Mouse (Mus musculus) brain, embryonic 14.5 days (tissue): ENCODE data around the gene Topbp1. TPM values are rescaled to one million over a fixed set of nuclear protein-coding genes. Genes with fewer than 3 reads are reported as not detected.
A peak's percentile ranks its signal among the peaks of the same experiment; 100 is the strongest.

Experiments
- DNase-seq: peaks from one replicate; pipeline ENCODE4 v3.0.0-alpha.2; 2011; ENCODE audit warnings: low read depth
- CTCF ChIP-seq: fragments of 200-500 bp; IDR thresholded peaks from 2 replicates; pipeline ENCODE4 v1.5.1; 2012; ENCODE audit warnings: inconsistent platforms, mild to moderate bottlenecking, moderate library complexity, borderline replicate concordance; ENCODE audit not compliant: insufficient read depth, insufficient read length; ENCODE audit errors: extremely low read depth
- POLR2A ChIP-seq: fragments of 200-500 bp; IDR thresholded peaks from 2 replicates; pipeline ENCODE4 v1.6.1; 2012; ENCODE audit warnings: mild to moderate bottlenecking, inconsistent platforms, borderline replicate concordance; ENCODE audit not compliant: poor library complexity, insufficient read depth, insufficient read length, severe bottlenecking; ENCODE audit errors: extremely low read depth
- polyA plus RNA-seq: library from polyadenylated mRNA; depleted of rRNA; stranded (reverse); fragments of >200 nt; gene quantifications from 2 replicates; pipeline ENCODE4 v1.2.3, GENCODE M21; 2012; rRNA removed

Topbp1 gene
- polyA plus RNA-seq: 32.9 and 35.1 TPM in 2 replicates

DNA sequence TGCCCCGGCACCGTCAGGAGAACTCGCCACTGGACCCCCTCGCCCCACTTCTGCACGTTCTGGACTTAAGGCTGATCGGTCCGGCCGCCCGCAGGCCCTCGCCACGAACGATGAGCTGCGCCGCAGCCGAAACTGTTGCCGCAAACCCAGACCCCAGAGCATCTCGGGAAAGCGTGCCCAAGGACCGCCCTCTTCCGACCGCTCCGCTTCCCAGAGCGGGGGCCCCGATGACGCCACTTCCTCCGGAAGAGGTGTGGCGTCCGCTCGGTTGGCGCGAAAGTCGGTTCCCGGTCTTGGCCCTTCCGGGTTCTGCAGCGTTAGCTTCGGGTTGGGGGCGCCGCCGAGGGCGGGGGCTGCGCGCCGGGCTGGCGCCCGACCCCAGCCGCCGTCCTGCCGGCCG lies at the start of gene Topbp1, which contains the start of gene 1300017J02Rik:
Gene Topbp1 (plus strand): TSS at position 289 of the 400 bp plus-strand sequence.
Gene 1300017J02Rik (minus strand): TSS at position 156 of the 400 bp plus-strand sequence.
- peak; percentile 98 for DNase-seq
- TF ChIP-seq POLR2A (peak; percentile 88; the same call in 1 of the 2 replicates), CTCF (no peak)

DNA sequence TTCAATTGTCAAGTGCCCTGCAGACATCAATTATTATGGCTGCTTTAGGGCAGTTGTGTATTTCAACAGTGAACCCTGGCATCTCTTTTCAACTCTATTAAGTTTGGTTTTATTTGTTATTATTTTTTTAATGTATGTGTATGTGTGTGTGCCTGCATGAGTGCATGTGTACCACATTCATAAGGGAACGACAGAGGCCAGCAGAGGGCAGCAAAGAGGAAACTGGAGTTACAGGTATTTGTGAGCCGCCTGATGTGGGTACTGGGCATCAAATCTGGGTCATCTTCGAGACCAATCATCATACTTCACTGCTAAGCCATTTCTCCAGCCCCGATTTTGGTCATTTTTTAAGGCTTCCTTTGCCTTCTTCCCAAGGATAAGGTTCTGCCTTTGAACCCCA lies 39.2 kb upstream of the Topbp1 start:
- TF ChIP-seq CTCF (no peak), POLR2A (no peak)
- DNase-seq: no peak

DNA sequence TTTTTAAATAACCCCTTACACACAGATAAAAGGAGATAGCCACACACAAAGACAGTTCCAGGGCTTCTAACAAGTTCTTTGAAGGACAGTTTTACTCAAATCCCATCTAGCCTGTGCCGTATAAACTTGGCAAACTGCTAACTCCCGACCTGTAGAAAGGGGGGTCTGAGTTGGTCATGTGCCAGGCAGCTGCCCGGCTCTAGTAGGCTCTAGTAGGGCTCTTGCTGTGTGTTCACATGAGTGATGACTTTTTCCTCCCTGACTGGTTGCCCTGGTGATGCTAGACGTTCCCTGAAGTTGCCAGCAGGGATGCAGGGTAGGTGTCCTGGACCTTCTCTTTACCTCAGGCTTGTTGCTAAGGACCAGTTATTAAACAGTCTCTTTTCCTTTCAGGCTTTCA lies 33.9 kb upstream of the Topbp1 start:
- peak; percentile 79 for DNase-seq
- TF ChIP-seq POLR2A: no peak
- TF ChIP-seq CTCF: no peak

DNA sequence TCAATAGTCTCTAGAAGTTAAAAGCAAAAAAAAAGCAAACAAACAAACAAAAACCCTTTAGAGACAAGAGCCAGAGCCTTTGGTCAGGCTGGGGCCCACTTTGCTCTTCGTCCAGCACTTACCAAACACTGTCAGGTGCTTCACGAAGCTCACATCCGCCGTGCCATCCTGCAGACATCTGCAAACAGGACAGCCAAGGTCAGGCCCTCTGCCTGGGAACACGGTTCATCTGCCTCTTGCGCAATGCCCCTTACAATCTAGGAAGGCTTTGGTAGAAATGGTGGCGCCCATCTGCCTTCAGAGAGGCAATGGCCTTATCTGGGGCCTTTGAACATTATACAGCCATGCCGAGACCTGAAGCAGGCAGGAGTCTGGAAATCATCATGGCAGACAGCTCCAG lies 30.2 kb upstream of the Topbp1 start:
- no peak for DNase-seq
- TF ChIP-seq CTCF (no peak), POLR2A (no peak)

- no peak for DNase-seq
These were observed 29.3 kb upstream of the Topbp1 start for GRCm38 (mm10) chr9:103275676-103276075.

GRCm38 (mm10) chr9:103276876-103277275 lies 28.1 kb upstream of the Topbp1 start:
- no peak for DNase-seq

More at GRCm38 (mm10) chr9:103275676-103276075, 29.3 kb upstream of the Topbp1 start:
- TF ChIP-seq CTCF (no peak), POLR2A (no peak)

DNA sequence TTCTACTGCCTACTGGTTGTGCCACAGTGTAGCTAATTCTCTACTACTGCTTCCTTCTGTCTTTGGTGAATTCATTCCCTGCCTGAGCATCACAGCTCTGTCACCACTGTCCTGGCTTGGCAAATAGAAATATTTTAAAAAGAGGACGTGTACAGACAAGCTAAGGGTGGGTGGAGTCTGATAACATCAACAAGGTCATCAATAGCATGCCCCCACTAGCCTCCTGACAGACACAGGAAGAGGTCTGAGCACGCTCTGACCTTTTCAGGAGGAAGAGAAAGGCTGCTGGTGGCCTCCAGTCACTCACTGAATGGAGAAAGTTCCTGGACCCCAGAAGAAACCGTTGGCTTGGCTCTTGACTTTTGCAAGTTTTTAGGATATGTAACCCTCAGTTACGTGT lies 18.6 kb upstream of the Topbp1 start:
- DNase-seq: no peak
- TF ChIP-seq CTCF: no peak
- TF ChIP-seq POLR2A: no peak

More at GRCm38 (mm10) chr9:103276876-103277275, 28.1 kb upstream of the Topbp1 start:
- TF ChIP-seq POLR2A (no peak), CTCF (no peak)

- TF ChIP-seq CTCF: no peak
- no peak for TF ChIP-seq POLR2A
- no peak for DNase-seq
These were observed 18.1 kb upstream of the Topbp1 start for GRCm38 (mm10) chr9:103286901-103287422.

GRCm38 (mm10) chr9:103287840-103288488 lies 17.1 kb upstream of the Topbp1 start:
- no peak for DNase-seq
- no peak for TF ChIP-seq POLR2A
- no peak for TF ChIP-seq CTCF

DNA sequence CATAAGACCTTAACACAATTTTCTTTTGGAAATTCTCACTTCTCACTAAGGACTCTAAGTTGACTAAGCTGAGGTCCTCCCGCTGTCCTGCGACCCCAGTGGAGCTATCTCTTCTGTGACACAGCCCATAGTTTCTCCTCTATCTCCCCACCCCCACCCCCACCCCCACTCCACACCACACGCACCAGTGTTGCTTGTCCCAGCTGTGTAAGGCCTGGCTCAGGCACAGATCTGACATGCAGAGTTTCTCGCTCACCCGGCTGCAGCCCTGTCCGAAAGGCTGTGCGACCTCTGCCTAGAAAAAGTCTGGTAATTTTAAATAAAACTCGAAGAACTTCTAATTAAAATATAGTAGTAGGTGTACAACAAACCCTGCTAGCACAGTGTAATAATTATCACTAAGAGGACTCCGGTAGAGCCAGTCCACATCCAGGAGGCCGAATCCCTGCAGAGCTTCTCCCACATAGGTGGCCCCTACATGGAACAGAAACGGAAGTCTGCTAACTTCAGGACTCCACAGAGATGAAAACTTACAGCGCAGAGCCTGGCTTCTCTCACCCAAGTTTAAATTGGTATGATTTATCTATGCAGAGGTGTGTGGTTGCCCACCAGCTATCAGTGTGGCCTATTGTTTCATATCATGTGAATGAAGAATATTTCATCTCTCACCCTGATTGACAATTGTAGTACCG lies 16.4 kb upstream of the Topbp1 start:
- no peak for DNase-seq
- TF ChIP-seq POLR2A: no peak
- no peak for TF ChIP-seq CTCF

GRCm38 (mm10) chr9:103294507-103294906 lies 10.5 kb upstream of the Topbp1 start:
- no peak for TF ChIP-seq POLR2A
- TF ChIP-seq CTCF: no peak
- DNase-seq: no peak

DNA sequence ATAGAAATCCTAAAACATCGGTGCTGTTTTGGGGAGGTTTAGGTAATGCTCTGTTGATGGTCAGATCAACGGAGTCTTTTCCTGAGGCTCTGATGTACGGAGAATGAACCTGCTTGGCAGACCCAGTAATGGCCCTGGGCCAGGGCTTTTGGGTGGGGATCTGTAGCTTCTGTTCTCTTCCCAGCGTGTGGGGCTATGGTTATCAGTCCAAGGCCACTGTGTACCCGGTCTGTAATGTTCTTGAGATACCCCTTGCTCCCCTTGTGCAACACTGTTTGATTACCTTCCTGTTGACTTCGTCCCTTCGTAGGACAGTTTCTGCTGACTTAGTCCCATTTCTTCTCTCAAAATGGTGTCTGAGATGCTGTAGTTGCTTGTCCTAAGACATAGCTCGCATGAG lies 3.9 kb upstream of the Topbp1 start:
- TF ChIP-seq POLR2A (no peak), CTCF (no peak)
- no peak for DNase-seq

DNA sequence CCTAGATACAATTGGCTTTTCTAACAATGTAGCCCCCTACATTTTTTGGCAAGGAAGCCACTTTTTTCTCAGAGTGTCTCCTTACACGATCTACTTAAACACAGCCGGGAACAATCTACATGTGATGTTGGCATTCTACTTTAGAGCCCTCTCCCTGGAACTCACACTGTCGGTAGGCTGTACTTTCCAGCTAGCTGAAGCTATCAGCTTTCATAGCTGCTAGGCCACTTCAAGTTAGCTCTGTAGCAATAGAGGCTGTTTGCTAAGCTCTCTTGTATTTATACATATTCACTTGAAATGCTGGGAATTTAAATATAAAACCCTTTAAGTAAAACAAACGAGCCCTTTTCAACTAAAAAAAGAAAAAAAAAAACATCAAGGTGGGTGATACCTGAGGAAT lies 2.8 kb upstream of the Topbp1 start:
- DNase-seq: no peak
- TF ChIP-seq POLR2A: no peak
- no peak for TF ChIP-seq CTCF
